Mouse (Mus musculus) heart, embryonic 15.5 days (tissue): ENCODE results near the gene Zbtb17. TPM values are rescaled to one million over a fixed set of nuclear protein-coding genes. Genes with fewer than 3 reads are reported as not detected.

Source experiments
- ATAC-seq: fragments of 200-750 bp; cut with Nextera tagmentation; replicated peaks from 2 replicates; pipeline ENCODE4 v1.8.0; 2017; ENCODE audit warnings: low read depth, moderate TSS enrichment; ENCODE audit not compliant: insufficient number of reproducible peaks, insufficient read depth, low FRiP score
- H3K27ac ChIP-seq: fragments of 300-500 bp; sonication (generic); 2 replicates; pipeline ENCODE4 v1.5.1; 2015; ENCODE audit warnings: mild to moderate bottlenecking, inconsistent platforms
- H3K27me3 ChIP-seq: fragments of 300-500 bp; sonication (generic); 2 replicates; pipeline ENCODE4 v1.6.1; 2015; ENCODE audit warnings: inconsistent platforms
- H3K36me3 ChIP-seq: fragments of 300-500 bp; sonication (generic); 2 replicates; pipeline ENCODE4 v1.6.1; 2015; ENCODE audit warnings: mild to moderate bottlenecking, inconsistent platforms
- H3K4me1 ChIP-seq: fragments of 300-500 bp; sonication (generic); replicated peaks from 2 replicates; pipeline ENCODE4 v1.6.1; 2015; ENCODE audit warnings: inconsistent platforms
- H3K4me2 ChIP-seq: fragments of 300-500 bp; sonication (generic); 2 replicates; pipeline ENCODE4 v1.6.1; 2015; ENCODE audit warnings: inconsistent platforms, mild to moderate bottlenecking, moderate library complexity
- H3K4me3 ChIP-seq: fragments of 300-500 bp; sonication (generic); 2 replicates; pipeline ENCODE4 v1.5.1; 2015; ENCODE audit warnings: mild to moderate bottlenecking, inconsistent platforms
- H3K9ac ChIP-seq: fragments of 300-500 bp; sonication (generic); 2 replicates; pipeline ENCODE4 v1.6.1; 2015; ENCODE audit warnings: mild to moderate bottlenecking, inconsistent platforms
- H3K9me3 ChIP-seq: fragments of 300-500 bp; sonication (generic); replicated peaks from 2 replicates; pipeline ENCODE4 v1.6.1; 2016; ENCODE audit warnings: inconsistent platforms
- WGBS: fragments of 180-500 bp; shearing (Covaris S2); methylation state at CpG from one replicate; pipeline ENCODE4 v1.1.7; 2015; ENCODE audit warnings: mixed read lengths; 5-methylcytosine and 5-hydroxymethylcytosine counted together
- polyA plus RNA-seq: library from polyadenylated mRNA; unstranded; fragments of >200 nt; fragmentation: Nextera tagmentation; extraction: Ambion mirVana; gene quantifications from 2 replicates; pipeline ENCODE4 v1.2.1, GENCODE M21; 2015

Zbtb17 gene
- polyA plus RNA-seq, 1 experiment from 2014 or later = 17.9 TPM

DNA sequence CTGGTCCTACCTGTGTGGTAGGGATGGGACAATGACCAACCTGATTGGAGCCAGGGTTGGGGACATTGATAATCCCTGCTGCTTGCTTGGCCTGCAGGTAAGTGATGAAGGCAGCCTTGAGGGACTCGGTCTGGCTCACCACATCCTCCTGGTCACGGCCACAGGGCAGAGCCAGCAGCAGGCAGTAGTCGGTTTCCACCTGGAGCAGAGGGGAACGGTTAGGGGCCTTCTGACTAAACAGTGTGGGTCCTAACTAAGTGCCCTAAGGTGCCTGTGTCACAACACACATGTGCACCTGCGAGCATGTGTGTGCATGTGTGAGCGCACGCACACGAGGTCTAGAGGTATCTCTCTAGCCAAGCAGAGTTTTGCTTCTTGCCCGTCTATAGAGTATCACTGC, 24.9 kb downstream of the Zbtb17 start:
- Histone ChIP-seq H3K4me1 (no peaks in the 10 kb centered on the region), H3K27ac (no peak overlapping the region), H3K36me3 (peaks cover 94% of the 10 kb centered on the region), H3K9me3 (no peaks in the 10 kb centered on the region), H3K9ac (no peak overlapping the region), H3K4me2 (no peak overlapping the region), H3K4me3 (no peak overlapping the region), H3K27me3 (no peaks in the 10 kb centered on the region)
- ATAC-seq = no peak
- WGBS = 90% methylated on average over 9 of the region's 9 CpGs

DNA sequence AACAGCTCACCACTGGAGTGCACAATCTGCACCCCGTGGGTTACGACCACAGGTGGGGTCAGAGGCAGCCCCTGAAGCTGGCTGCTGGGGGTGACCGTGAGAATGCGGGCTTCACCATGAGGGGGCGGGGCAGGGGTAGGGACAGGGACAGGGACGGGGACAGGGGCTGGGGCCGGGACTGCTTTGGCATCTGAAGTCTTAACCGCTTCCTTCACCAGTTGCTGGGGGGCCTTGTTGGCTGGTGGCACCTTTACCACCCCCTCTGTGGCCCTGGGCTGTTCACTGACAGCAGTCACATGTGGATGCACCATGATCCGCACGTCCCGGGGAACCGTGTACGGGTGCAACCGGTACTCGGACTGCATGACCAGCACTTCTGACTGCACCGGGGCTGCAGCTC, 27.0 kb downstream of the Zbtb17 start:
- Histone ChIP-seq H3K27me3 (no peaks in the 10 kb centered on the region), H3K9me3 (no peaks in the 10 kb centered on the region), H3K27ac (no peak overlapping the region), H3K9ac (no peak overlapping the region), H3K36me3 (peaks cover 94% of the 10 kb centered on the region), H3K4me1 (no peaks in the 10 kb centered on the region), H3K4me2 (no peak overlapping the region), H3K4me3 (no peak overlapping the region)
- ATAC-seq = no peak
- WGBS = 95% methylated on average over 16 of the region's 16 CpGs

DNA sequence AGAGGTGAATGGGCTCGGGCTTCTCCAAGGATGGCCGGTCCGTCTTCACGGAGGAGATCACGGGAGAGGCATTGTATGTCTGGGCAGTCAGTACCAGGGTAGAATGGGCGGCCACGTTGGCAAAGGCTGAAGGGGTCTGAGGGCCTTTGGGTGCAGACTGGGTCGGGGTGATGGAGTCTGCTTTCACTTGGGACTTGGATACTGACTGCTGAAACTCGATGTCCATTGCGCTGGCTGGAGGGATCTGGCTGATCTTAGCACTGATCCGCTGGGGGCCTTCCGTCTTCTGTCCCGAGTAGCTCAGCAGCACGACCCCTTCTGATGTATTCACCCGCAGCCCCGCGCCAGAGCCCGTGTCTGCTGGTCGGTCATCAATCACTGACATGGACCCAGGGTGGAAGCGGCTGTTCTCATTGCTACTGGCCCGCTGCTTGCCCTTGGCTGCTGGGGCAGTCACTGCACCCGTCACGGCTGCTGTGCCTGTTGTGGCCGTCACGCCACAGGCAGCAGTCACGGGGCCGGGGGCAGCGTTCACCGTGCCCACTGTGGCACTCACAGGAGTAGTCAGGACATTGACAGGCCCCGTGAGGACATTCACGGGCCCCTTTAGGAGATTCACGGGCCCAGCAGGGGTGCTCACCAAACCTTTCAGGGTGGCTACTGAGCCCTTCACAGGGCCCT, 28.3 kb downstream of the Zbtb17 start:
- H3K27me3 ChIP-seq = no peaks in the 10 kb centered on the region
- H3K9ac ChIP-seq = no peak overlapping the region
- no peak overlapping the region for H3K27ac ChIP-seq
- no peaks in the 10 kb centered on the region for H3K9me3 ChIP-seq
- no peak for ATAC-seq
- 85% methylated on average over 32 of the region's 32 CpGs for WGBS
- H3K4me1 ChIP-seq = no peaks in the 10 kb centered on the region
- peaks cover 94% of the 10 kb centered on the region for H3K36me3 ChIP-seq
- H3K4me3 ChIP-seq = no peak overlapping the region
- no peak overlapping the region for H3K4me2 ChIP-seq

DNA sequence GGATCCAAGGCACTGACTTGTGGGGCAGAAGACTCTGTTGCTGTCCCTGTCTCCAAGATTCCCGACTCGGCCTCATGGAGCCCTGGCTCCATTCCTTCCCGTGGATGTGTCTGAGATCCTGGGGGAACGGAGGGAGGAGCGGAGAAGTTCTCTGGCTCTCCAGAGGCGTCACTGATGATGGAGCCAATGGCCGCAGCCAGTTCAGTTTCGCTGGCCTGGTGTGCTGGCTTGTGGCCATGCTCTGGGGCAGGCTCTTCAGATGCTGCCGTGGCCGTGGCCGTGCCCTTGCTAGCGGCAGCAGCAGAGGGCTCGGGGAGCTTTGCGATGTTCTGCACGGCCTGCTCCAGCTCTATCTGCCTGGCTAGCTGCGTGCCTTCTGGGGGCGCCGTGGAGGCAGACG, 30.0 kb downstream of the Zbtb17 start:
- no peak for ATAC-seq
- Histone ChIP-seq H3K4me1 (no peaks in the 10 kb centered on the region), H3K27me3 (no peaks in the 10 kb centered on the region), H3K4me3 (no peak overlapping the region), H3K4me2 (no peak overlapping the region), H3K27ac (no peak overlapping the region), H3K9ac (no peak overlapping the region), H3K9me3 (no peaks in the 10 kb centered on the region), H3K36me3 (peaks cover 96% of the 10 kb centered on the region)
- 81% methylated on average over 19 of the region's 19 CpGs for WGBS

DNA sequence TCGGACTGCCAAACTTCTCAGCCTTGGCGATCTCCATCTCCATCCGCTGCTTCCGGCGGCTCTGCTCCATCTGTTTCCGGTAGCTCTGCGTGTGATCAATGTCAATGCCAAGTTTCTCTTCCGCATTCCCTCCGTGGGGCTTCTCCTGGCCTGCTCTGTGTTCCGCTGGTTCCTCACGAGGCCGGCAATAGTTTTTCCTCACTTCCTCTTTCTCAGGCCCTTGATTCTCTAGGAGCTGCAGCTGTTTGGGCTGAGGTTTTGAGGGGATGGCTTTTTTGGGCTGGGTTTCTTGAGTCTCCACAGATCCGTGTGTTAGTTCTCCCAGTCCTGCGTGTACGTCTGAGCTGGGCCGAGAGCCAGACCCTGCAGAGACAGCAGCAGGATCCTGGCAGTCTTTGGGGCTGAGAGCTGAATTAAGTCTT, 33.2 kb downstream of the Zbtb17 start:
- Histone ChIP-seq H3K4me3 (no peak overlapping the region), H3K9me3 (no peaks in the 10 kb centered on the region), H3K9ac (no peak overlapping the region), H3K27me3 (no peaks in the 10 kb centered on the region), H3K4me1 (no peaks in the 10 kb centered on the region), H3K27ac (peak overlapping the region; percentile 56), H3K36me3 (peaks cover 92% of the 10 kb centered on the region), H3K4me2 (no peak overlapping the region)
- WGBS = 75% methylated on average over 16 of the region's 16 CpGs
- no peak; the same call in 1 of the 2 replicates for ATAC-seq

DNA sequence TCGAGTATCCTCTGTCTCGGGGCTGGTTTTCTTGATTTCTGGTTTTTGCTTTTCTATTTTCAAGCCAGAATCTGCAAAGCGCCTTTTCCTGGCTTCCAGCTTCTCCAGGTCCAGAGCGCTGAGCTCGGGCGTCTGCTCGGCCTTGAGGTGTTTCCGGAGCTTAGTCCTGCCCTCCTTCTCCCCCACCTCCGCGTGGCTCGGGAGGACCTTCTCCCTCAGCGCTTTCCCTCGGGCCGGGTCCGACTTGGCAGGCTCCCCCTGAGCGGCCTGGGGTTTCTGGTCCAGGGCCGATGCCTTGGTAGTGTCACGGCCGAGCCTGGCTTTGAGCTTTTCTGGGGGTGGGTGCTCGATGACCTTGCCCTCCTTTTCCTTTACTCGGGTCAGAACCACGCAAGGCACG, 33.8 kb downstream of the Zbtb17 start:
- Histone ChIP-seq H3K4me3 (no peak overlapping the region), H3K27me3 (no peaks in the 10 kb centered on the region), H3K36me3 (peaks cover 92% of the 10 kb centered on the region), H3K27ac (peak overlapping the region; percentile 56), H3K4me2 (no peak overlapping the region), H3K9me3 (no peaks in the 10 kb centered on the region), H3K9ac (no peak overlapping the region), H3K4me1 (no peaks in the 10 kb centered on the region)
- 88% methylated on average over 23 of the region's 23 CpGs for WGBS
- ATAC-seq = no peak

DNA sequence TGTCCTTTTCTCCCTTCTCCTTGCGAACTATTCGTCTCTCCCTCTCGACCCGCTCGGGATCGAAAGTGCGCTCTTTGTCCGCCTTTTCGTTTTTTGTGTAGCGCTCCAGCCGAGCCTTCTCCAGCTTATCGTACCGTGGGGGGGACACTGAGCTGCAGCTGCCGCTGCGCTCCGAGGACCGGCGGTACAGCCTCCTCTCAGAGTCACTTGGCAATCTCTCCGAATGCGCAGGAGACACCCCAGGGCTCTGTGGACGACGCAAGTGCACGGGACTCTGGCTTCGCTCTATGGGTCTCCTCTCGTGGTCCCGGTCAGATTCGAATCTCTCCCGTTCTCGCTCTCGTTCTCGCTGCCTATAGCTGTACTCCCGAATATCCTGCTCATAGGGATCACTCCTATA, 34.3 kb downstream of the Zbtb17 start:
- WGBS = 93% methylated on average over 32 of the region's 32 CpGs
- H3K27ac ChIP-seq = no peak overlapping the region

DNA sequence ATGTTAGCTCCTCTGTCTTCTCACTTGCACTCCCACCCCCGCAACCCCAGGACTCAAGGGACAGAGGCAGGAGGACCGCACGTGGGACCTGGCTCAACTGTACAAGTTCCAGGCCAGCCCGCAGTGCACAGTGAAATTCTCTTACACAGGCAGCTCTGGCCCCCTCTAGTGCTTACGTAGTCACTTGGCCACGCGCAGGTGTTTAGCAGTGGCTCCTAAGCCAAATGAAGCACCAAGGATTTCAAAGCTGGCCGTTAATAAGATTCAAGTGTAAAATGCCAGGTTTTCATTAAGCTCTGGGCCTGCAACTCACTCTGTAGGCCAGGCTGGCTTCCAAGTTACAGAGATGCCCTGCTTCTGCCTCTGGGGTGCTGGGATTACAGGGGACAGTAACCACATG, 35.0 kb downstream of the Zbtb17 start:
- Histone ChIP-seq H3K9ac (no peak overlapping the region), H3K9me3 (no peaks in the 10 kb centered on the region), H3K27me3 (no peaks in the 10 kb centered on the region), H3K4me2 (no peak overlapping the region), H3K27ac (no peak overlapping the region), H3K4me3 (no peak overlapping the region), H3K4me1 (no peaks in the 10 kb centered on the region), H3K36me3 (peaks cover 91% of the 10 kb centered on the region)
- WGBS = 89% methylated on average over 8 of the region's 8 CpGs
- no peak for ATAC-seq

More for the DNA sequence above, 34.3 kb downstream of the Zbtb17 start:
- peaks cover 90% of the 10 kb centered on the region for H3K36me3 ChIP-seq
- H3K9me3 ChIP-seq = no peaks in the 10 kb centered on the region
- no peak overlapping the region for H3K4me2 ChIP-seq
- no peak overlapping the region for H3K4me3 ChIP-seq
- no peaks in the 10 kb centered on the region for H3K27me3 ChIP-seq
- ATAC-seq = no peak
- no peak overlapping the region for H3K9ac ChIP-seq
- no peaks in the 10 kb centered on the region for H3K4me1 ChIP-seq

DNA sequence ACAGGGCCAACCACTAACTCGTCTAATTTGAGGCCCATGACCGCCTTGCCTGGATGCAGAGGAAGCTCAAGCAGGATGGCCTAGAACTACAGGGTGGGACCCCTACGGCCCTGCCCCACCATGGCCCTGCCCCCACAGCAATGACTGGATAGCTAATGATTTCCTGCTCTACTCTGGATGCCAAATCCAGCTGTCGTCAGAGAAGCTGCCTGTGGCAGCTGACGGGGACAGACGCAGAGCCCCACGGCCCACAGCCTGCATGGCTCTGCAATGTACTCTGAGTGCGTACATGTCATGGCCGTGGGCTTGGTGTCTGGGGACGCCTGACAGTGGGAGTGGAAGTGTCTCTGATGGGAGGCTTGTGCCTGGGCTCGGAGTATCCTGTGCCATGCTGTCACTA, 39.6 kb downstream of the Zbtb17 start:
- no peak overlapping the region for H3K9ac ChIP-seq
- H3K4me1 ChIP-seq = no peaks in the 10 kb centered on the region
- H3K4me3 ChIP-seq = no peak overlapping the region
- WGBS = 64% methylated on average over 11 of the region's 11 CpGs
- peaks cover 89% of the 10 kb centered on the region for H3K36me3 ChIP-seq
- H3K9me3 ChIP-seq = no peaks in the 10 kb centered on the region
- H3K27me3 ChIP-seq = no peaks in the 10 kb centered on the region
- no peak overlapping the region for H3K4me2 ChIP-seq
- H3K27ac ChIP-seq = no peak overlapping the region
- no peak for ATAC-seq

DNA sequence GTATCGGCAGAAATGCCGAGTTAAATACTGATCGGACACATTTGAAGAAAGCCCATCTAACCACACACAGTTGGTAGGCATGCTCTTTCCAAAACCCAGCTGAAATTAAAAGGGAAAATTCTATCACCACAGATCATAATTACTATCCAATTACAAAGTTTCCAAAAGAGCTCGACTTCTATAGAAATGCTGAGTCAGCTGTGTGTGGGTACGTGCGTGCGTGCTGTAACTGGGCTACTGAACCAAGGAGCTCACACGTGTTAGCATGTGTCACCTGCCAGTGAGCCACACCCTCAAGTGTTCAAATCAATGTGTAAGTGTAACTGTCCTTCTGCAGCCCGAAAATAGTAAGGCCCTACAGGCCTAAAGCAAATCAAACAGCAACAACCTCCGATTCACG, 43.1 kb downstream of the Zbtb17 start:
- H3K9ac ChIP-seq = no peak overlapping the region

DNA sequence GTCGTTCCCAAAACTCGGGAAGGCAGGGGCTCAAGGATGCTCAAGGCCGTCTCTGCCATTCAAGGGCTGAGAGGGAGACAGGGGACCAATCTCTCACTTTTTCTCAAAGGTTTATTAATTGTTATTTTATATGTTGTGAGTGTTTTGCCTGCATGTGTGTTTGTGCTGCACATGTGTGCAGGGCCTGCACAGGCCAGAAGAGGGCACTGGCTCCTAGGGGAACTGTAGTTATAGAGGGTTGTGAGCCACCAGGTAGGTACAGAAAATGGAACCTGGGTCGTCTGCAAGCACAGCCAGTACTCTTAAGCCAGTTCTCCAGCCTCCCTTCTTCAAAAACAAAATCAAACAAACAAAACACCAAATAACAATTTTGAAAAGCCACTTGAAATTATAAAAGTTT, 44.2 kb downstream of the Zbtb17 start:
- Histone ChIP-seq H3K9me3 (no peaks in the 10 kb centered on the region), H3K27me3 (no peaks in the 10 kb centered on the region), H3K27ac (no peak overlapping the region), H3K4me2 (no peak overlapping the region), H3K9ac (no peak overlapping the region), H3K4me3 (no peak overlapping the region), H3K36me3 (peaks cover 90% of the 10 kb centered on the region), H3K4me1 (no peaks in the 10 kb centered on the region)
- WGBS = 90% methylated on average over 4 of the region's 4 CpGs
- no peak for ATAC-seq

More for the DNA sequence above, 43.1 kb downstream of the Zbtb17 start:
- ATAC-seq = no peak
- no peak overlapping the region for H3K4me2 ChIP-seq
- H3K4me1 ChIP-seq = no peaks in the 10 kb centered on the region
- WGBS = 93% methylated on average over 11 of the region's 11 CpGs
- H3K36me3 ChIP-seq = peaks cover 93% of the 10 kb centered on the region
- no peaks in the 10 kb centered on the region for H3K27me3 ChIP-seq
- no peaks in the 10 kb centered on the region for H3K9me3 ChIP-seq
- no peak overlapping the region for H3K4me3 ChIP-seq
- no peak overlapping the region for H3K27ac ChIP-seq

DNA sequence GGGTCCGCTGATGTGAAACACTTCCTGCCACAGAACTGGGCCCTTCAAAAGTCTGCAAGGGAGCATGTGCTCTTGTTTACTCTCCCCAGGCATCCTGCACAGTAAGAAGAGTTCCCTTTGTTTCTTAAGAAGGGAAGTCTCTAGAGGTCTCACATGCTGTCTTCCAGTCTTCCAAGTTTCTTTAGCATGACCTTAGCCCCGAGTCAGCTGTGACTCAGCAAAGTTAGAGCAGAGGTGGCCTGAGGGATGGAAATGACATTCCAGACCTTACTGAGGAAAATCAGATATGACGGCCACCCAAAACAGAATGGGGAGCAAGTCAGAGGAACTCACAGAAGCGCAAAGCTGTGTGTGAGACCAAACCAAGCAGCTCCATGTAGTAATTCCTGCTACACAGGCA, 56.2 kb downstream of the Zbtb17 start:
- Histone ChIP-seq H3K4me1 (peaks cover 25% of the 10 kb centered on the region), H3K36me3 (no peaks in the 10 kb centered on the region), H3K9me3 (no peaks in the 10 kb centered on the region), H3K4me3 (no peak overlapping the region), H3K27me3 (no peaks in the 10 kb centered on the region), H3K4me2 (no peak overlapping the region), H3K9ac (peak overlapping the region; percentile 20), H3K27ac (peak overlapping the region; percentile 56)
- no peak for ATAC-seq
- WGBS = 52% methylated on average over 4 of the region's 4 CpGs
